Mouse (Mus musculus) brown adipose tissue, adult 24 weeks (tissue): ENCODE measurements around the gene Pcp4. TPM values are rescaled to one million over a fixed set of nuclear protein-coding genes. Genes with fewer than 3 reads are reported as not detected.

Experiments used
- H3K27ac ChIP-seq: fragments of 200-500 bp; replicated peaks from 2 replicates; pipeline ENCODE4 v1.5.1; 2012; ENCODE audit warnings: low read depth, mild to moderate bottlenecking, low read length
- H3K4me1 ChIP-seq: fragments of 200-500 bp; 2 replicates; pipeline ENCODE4 v1.6.1; 2012; ENCODE audit warnings: low read length, mixed read lengths; ENCODE audit not compliant: control insufficient read depth, insufficient read depth, insufficient read length
- H3K4me3 ChIP-seq: fragments of 200-500 bp; 2 replicates; pipeline ENCODE4 v1.5.1; 2012; ENCODE audit warnings: low read depth, mild to moderate bottlenecking, low read length, moderate library complexity; ENCODE audit not compliant: insufficient read depth
- polyA plus RNA-seq: library from polyadenylated mRNA; stranded (reverse); fragments of >200 nt; gene quantifications from 2 replicates; pipeline ENCODE4 v1.2.4, GENCODE M21; 2012; ENCODE audit not compliant: missing spikeins, insufficient read depth, insufficient read length

Gene Pcp4
- polyA plus RNA-seq, 1 experiment = not detected

- no peaks in the 10 kb centered on the region for H3K4me1 ChIP-seq
- H3K27ac ChIP-seq = no peak overlapping the region
- H3K4me3 ChIP-seq = no peak overlapping the region
Measured at GRCm38 (mm10) chr16:96468011-96468410, 605 bp downstream of the Pcp4 start.

GRCm38 (mm10) chr16:96468698-96469097, 1.3 kb downstream of the Pcp4 start:
- Histone ChIP-seq H3K27ac (no peak overlapping the region), H3K4me3 (no peak overlapping the region), H3K4me1 (no peaks in the 10 kb centered on the region)

- Histone ChIP-seq H3K4me3 (no peak overlapping the region), H3K4me1 (no peaks in the 10 kb centered on the region), H3K27ac (no peak overlapping the region)
Measured at GRCm38 (mm10) chr16:96469640-96470039, 2.2 kb downstream of the Pcp4 start.

- Histone ChIP-seq H3K4me1 (no peaks in the 10 kb centered on the region), H3K4me3 (no peak overlapping the region), H3K27ac (no peak overlapping the region)
Measured at GRCm38 (mm10) chr16:96472361-96472760, 5.0 kb downstream of the Pcp4 start.

GRCm38 (mm10) chr16:96472816-96473215, 5.4 kb downstream of the Pcp4 start:
- H3K27ac ChIP-seq = no peak overlapping the region
- no peak overlapping the region for H3K4me3 ChIP-seq
- H3K4me1 ChIP-seq = no peaks in the 10 kb centered on the region

GRCm38 (mm10) chr16:96474185-96474584, 6.8 kb downstream of the Pcp4 start:
- no peak overlapping the region for H3K27ac ChIP-seq
- no peak overlapping the region for H3K4me3 ChIP-seq
- no peaks in the 10 kb centered on the region for H3K4me1 ChIP-seq

GRCm38 (mm10) chr16:96481791-96482190, 14.4 kb downstream of the Pcp4 start:
- Histone ChIP-seq H3K4me1 (no peaks in the 10 kb centered on the region), H3K27ac (no peak overlapping the region), H3K4me3 (no peak overlapping the region)

- no peaks in the 10 kb centered on the region for H3K4me1 ChIP-seq
- H3K4me3 ChIP-seq = no peak overlapping the region
- H3K27ac ChIP-seq = no peak overlapping the region
Measured at GRCm38 (mm10) chr16:96487007-96487684, 19.7 kb downstream of the Pcp4 start.

GRCm38 (mm10) chr16:96488038-96488437, 20.6 kb downstream of the Pcp4 start:
- Histone ChIP-seq H3K4me1 (no peaks in the 10 kb centered on the region), H3K4me3 (no peak overlapping the region), H3K27ac (no peak overlapping the region)

GRCm38 (mm10) chr16:96491530-96491929, 24.1 kb downstream of the Pcp4 start:
- H3K4me3 ChIP-seq = no peak overlapping the region
- no peak overlapping the region for H3K27ac ChIP-seq
- no peaks in the 10 kb centered on the region for H3K4me1 ChIP-seq

- H3K4me3 ChIP-seq = no peak overlapping the region
- H3K27ac ChIP-seq = no peak overlapping the region
- no peaks in the 10 kb centered on the region for H3K4me1 ChIP-seq
Measured at GRCm38 (mm10) chr16:96494079-96494478, 26.7 kb downstream of the Pcp4 start.

- no peak overlapping the region for H3K4me3 ChIP-seq
- H3K27ac ChIP-seq = no peak overlapping the region
- no peaks in the 10 kb centered on the region for H3K4me1 ChIP-seq
Measured at GRCm38 (mm10) chr16:96498951-96499350, 31.5 kb downstream of the Pcp4 start.

GRCm38 (mm10) chr16:96501241-96501640, 33.8 kb downstream of the Pcp4 start:
- Histone ChIP-seq H3K4me3 (no peak overlapping the region), H3K27ac (no peak overlapping the region), H3K4me1 (no peaks in the 10 kb centered on the region)

- Histone ChIP-seq H3K27ac (no peak overlapping the region), H3K4me1 (no peaks in the 10 kb centered on the region), H3K4me3 (no peak overlapping the region)
Measured at GRCm38 (mm10) chr16:96502586-96502985, 35.2 kb downstream of the Pcp4 start.

GRCm38 (mm10) chr16:96514466-96514865, 47.1 kb downstream of the Pcp4 start:
- Histone ChIP-seq H3K27ac (no peak overlapping the region), H3K4me3 (no peak overlapping the region), H3K4me1 (no peaks in the 10 kb centered on the region)

GRCm38 (mm10) chr16:96527476-96527875, 60.1 kb downstream of the Pcp4 start:
- Histone ChIP-seq H3K27ac (no peak overlapping the region), H3K4me1 (no peaks in the 10 kb centered on the region), H3K4me3 (no peak overlapping the region)
